Mouse (Mus musculus) left cerebral cortex, postnatal 36 days (tissue): ENCODE results near the gene Daxx. TPM values are rescaled to one million over a fixed set of nuclear protein-coding genes. Genes with fewer than 3 reads are reported as not detected.

ENCODE experiments used
- DNase-seq, 2 experiments: peaks; one replicate each; pipeline ENCODE4 v3.0.0; 2021 to 2022; ENCODE audit warnings: low spot score in 2 of 2, mixed read lengths in 1 of 2
- intact Hi-C: fragments of 180-260 bp; cut with DNase I; formaldehyde crosslinking; loops from one replicate; pipeline ENCODE4 v1.15.1; 2025
- total RNA-seq, 2 experiments: library from RNA; stranded (reverse); gene quantifications; 2 replicates each; pipeline ENCODE4 v1.2.3; 2021

Daxx gene
- total RNA-seq, 2 experiments from 2014 or later: 29.9 to 32.9 TPM

- DNase-seq: no peak
- intact Hi-C loops: no loop called here
These were observed 9.3 kb downstream of the Daxx start for GRCm38 (mm10) chr17:33918293-33919203.

GRCm38 (mm10) chr17:33919351-33920281, 10.4 kb downstream of the Daxx start:
- DNase-seq: peak; percentile 39 to 47
- intact Hi-C loops: loop anchor here (2.0 kb wide), 1 partner anchor 23 kb away; no protein-coding TSS in a partner anchor

GRCm38 (mm10) chr17:33920282-33921097, 11.3 kb downstream of the Daxx start:
- intact Hi-C loops: loop anchor here (2.0 kb wide), 1 partner anchor 24 kb away; no protein-coding TSS in a partner anchor
- peak; percentile 68 to 74 for DNase-seq

DNA sequence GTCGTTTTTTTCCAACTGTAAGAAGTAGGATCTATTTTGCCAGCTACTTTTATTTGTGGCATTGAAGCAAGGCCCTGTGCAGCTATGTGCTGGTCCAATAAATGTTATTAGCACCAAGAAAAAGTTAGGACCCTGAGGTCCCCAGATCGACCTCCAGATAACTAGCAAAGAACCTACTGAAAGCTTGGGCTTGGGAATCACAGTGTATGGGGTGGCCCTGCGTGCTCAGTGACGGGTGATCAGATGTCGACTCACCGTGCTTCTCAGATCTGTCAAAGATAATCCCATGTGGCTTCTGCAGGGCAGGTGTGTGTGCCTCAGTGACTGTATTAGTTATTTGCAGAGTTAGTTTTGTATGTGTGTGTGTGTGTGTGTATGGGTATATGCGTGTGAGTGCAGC, 12.1 kb downstream of the Daxx start:
- intact Hi-C loops: loop anchor here (2.0 kb wide), 1 partner anchor 25 kb away; no protein-coding TSS in a partner anchor
- DNase-seq: no peak

- intact Hi-C loops: no loop called here
- no peak for DNase-seq
These were observed 15.5 kb downstream of the Daxx start for GRCm38 (mm10) chr17:33924577-33925283.

GRCm38 (mm10) chr17:33925406-33926116, 16.3 kb downstream of the Daxx start:
- DNase-seq: no peak
- intact Hi-C loops: no loop called here

DNA sequence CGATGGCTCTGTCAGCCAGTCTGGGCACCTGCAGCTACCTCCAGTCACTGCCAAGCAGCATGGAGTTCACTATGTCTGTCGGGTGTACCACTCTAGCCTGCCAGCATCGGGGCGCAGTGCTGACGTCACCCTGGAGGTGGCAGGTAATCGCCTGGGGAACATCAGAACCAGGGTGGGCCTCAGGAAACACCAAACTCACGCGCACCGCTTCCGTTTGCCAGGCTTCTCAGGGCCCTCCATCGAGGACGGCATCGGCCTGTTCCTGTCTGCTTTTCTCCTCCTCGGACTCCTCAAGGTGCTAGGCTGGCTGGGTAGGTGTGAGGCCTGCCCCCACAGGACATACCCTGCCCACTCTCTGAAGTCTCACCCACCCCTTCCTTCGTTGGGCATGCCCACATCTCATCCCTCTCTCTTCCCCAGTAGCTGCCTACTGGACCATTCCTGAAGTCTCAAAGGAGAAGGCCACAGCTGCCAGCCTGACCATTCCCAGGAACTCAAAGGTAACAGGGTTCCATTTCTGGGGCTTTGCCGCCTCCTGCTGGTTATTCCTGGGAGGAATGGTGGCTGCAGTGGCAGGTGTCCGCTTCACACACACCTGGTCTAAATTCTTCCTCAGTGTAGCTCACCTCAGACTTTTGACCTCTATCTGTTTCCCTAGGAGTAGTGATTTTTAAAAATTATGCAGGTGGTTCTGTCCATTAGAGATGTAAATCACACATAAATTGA, 17.2 kb downstream of the Daxx start:
- no peak for DNase-seq
- intact Hi-C loops: no loop called here

GRCm38 (mm10) chr17:33928251-33928947, 19.2 kb downstream of the Daxx start:
- intact Hi-C loops: no loop called here
- DNase-seq: no peak

- DNase-seq: peak; percentile 93 to 95
These were observed 20.4 kb downstream of the Daxx start, which contains the start of gene Rgl2 for GRCm38 (mm10) chr17:33929371-33930279. Gene Rgl2 (plus strand): TSS chr17:33929543.

DNA sequence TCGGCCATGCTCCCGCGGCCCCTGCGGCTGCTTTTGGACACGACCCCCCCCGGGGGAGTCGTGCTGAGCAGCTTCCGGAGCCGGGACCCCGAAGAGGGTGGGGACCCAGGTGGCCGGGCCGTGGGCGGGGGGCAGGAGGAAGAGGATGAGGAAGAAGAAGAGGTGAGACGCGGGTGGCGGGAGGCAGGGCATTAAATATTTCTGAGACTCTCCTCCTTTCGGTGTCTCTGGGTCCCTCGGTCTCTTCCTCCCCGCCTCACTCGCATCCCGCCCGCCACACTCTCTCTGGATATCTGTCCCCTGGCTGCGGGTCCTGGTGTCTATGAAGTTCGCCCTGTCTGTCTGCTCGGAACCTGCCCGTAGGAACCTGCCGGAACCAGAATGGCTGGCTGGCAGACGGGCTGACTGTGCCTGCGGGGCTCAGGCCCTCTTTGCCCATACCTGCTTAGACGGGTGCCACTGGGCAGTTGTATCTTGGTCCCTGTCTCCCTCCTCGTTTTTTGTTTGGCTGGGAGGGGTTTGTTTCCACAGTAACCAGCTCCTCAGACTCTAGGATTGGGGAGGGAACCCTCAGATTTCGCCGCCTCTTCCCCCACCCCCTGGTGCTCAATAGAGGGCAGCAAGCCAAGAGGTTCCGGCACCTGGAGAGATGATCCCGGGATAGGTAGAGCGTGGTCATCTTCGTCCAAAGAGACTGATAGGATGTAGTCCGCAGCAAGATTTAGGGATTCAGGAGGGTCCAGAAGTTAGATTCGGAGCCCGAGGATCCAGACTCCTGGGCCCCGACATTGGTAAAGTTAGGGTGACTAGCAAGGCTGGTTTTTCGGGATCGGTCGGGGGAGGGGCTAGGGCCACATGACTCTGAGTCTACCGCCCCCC, 21.3 kb downstream of the Daxx start:
- DNase-seq: peak; percentile 71 to 73
- intact Hi-C loops: loop anchor here (10.0 kb wide), 1 partner anchor 914 kb away; no protein-coding TSS in a partner anchor

More at GRCm38 (mm10) chr17:33929371-33930279, 20.4 kb downstream of the Daxx start, which contains the start of gene Rgl2:
- intact Hi-C loops: loop anchor here (10.0 kb wide), 1 partner anchor 915 kb away; no protein-coding TSS in a partner anchor

- intact Hi-C loops: loop anchor here (10.0 kb wide), 1 partner anchor 913 kb away; no protein-coding TSS in a partner anchor
- no peak for DNase-seq
These were observed 22.1 kb downstream of the Daxx start for GRCm38 (mm10) chr17:33931159-33931866.

DNA sequence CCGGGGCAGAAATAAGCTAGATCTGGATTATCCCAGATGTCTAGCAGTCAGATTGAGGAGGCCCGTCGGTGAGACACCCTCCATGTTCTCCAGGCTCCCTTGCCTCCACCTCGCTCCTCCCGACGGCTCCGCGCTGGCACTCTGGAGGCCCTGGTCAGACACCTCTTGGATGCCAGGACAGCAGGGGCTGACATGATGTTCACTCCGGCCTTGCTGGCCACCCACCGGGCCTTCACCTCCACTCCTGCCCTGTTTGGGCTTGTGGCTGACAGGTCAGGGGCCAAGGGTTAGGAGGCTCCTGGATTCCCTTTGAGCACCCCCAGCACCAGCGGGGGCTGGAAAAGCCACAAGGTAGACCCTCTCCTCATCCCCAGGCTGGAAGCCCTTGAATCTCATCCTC, 22.7 kb downstream of the Daxx start:
- intact Hi-C loops: loop anchor here (10.0 kb wide), 1 partner anchor 913 kb away; no protein-coding TSS in a partner anchor
- no peak for DNase-seq

- DNase-seq: no peak
- intact Hi-C loops: loop anchor here (10.0 kb wide), 1 partner anchor 912 kb away; no protein-coding TSS in a partner anchor
These were observed 23.2 kb downstream of the Daxx start for GRCm38 (mm10) chr17:33932448-33932847.

GRCm38 (mm10) chr17:33932970-33933369, 23.8 kb downstream of the Daxx start:
- no peak for DNase-seq
- intact Hi-C loops: loop anchor here (10.0 kb wide), 1 partner anchor 912 kb away; no protein-coding TSS in a partner anchor
